Mouse (Mus musculus) frontal cortex, postnatal 36 days (tissue): ENCODE measurements around the gene Serpinb6a.

Source experiments
- DNase-seq, 2 experiments: peaks; one replicate each; pipeline ENCODE4 v3.0.0; 2022; ENCODE audit warnings: low spot score in 2 of 2

Gene Serpinb6a

DNA sequence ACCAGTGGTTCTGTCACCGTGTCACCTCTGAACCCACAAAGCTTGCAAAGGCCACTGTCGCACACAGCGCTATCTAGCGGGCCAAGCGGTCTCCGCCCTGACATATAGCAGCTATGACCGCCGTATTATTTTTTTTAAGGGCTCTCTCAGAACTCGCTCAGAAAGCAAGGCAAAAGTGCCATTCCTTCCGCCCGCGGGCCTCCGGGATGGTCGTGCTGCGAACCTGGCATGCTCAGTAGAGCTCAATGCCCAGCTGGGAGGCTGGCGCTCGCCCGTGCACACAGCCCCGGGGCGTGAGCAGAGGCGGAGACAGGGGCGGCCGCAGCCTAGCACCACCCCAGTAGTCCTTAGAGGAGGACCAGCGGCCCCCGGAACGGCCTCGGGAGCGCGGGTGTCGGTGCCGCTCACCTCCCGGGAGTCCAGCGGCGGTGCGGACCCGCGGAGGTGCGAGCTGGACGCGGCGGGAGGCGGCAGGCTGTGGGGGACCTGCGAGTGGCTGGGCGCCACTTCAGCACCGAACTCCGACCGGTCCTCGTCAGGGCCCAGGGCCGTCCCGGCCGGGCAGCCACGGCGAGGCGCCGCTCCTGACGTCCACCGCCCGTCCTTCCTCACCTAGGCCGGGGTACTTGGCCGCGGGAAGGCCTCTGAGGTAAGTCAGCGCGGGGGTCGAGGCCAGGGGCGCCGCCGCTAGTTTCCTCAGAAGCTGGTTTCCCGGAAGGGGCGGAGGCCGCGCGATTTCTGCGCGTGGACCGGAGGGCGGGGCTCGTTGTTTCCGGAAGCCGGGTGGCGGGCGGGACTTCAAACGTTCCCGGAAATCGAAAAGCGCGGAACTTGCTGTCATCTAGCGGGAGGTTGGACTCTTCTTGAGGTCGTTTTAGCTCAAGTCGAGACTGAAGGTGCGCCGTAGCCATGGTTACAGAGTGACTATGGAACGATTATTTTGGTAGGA, at the start of gene Serpinb6a, which contains the start of gene Ripk1:
Gene Serpinb6a (minus strand): TSS at position 737 of the 949 bp plus-strand sequence.
Gene Ripk1 (plus strand): TSS at position 306 of the 949 bp plus-strand sequence.
- peak; percentile 89 to 91 for DNase-seq

DNA sequence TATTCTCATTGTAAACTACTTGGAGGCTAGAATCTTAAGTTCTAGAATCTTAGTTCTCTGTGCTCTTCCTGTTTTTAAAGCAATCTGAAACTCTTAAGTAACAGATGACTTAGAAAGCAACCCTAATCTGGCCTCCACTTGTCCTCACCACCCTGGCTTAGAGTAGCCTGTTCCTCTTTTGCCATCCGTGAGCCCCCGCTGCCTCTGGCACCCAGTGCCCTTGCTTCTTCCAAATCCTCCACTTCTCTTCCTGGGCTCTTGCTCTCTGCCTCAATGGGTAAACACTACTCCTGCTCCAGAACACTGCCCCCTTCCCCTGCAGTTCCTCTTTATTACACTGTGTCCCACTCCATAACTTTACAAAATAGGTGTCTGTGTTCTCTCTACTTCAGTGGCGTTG, 49.1 kb upstream of the Serpinb6a start:
- no peak for DNase-seq

DNA sequence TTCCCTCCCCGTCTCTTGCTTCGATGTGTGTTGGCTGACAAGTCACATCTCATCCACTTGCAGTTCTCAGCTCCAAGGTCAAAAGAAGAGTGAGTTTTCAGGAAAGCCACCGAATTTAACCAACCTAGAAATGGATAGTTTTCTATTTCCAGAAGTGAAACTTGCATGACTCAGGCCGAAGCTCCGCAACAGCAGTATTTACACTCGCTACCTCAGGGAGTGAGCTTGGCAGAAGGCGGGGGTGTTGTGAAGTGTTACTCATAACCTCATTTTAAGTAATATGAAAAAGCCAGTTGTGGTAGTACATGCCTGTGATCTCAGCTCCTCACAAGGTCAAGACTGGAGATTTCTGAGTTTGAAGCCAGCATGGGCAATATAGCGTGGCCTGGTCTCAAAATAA, 47.9 kb upstream of the Serpinb6a start:
- peak; percentile 54 to 77 for DNase-seq

DNA sequence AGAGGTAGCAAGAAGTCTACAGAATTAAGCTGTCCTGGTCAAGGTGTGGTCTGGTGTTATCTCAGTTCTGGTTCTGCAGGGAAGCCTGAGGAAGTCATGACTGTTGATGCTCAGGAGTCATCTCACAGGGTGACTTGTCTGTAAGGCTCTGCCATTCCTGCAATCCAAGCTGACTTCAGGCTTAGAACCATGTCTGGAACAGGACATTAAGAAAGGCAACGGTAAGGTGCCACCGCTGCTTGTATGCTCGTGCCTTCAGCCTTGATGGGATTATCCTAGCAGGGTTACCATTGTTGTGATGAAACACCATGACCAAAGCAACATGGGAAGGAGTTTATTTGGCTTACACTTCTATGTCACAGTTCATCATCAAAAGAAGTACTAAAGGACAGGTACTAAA, 44.9 kb upstream of the Serpinb6a start:
- no peak for DNase-seq

DNA sequence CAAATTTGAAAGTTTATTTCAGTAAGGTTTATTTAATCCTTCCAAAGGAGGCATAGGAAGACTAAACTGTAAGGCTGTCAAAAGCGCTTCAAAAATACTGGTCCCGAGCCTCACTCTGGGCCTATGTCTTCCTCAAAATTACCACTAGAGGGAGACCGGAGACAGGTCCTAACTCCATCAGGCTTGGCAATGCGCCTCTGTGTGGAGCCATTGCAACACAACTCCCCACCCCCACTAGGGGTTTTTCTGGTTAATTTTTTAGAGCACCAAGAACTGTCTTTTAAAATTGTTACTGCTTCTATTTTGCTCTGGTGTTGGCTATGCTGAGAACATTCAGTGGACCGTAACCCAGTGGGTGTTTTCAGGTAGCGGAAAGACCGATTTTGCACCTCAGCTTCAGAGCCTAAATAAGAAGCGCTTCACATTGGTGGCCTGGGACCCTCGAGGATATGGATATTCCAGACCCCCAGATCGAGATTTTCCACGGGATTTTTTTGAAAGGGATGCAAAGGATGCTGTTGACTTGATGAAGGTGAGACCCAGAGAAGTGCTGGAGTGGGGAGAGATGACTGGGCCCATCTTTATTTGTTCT, 43.9 kb upstream of the Serpinb6a start:
- peak; percentile 62 to 89 for DNase-seq

DNA sequence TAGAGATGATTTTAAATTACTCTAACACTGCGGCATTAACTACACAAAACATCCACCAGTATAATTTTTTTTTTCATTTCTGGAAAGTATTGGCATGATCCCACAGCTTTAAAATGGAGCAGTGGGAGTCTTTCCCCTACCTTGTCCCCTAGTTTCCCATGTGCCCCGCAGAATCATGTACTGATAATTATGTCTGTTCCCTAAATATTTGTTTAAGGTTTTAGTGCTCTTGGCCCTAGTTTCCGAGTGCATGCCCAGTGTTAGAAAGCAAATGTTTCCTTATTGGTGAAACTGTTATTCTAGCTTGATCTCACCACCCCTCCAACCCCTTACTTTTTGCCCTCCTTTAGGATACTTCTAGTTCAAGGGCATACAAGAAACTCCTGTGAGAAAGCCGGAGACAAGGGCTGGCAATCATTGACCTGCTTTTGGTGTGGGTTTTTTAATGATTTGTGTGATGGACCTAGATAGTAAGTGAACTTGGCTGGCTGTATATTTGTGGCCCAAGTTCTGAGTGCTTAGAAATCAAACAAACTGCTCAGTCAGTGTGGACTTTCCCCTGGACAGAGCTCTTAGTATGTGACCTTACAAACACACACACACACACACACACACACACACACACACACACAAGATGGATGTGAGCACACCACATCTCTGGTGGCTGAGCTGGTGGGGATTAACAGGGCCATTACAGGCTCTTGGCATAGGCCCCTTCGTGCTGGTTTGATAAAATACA, 43.1 kb upstream of the Serpinb6a start:
- no peak for DNase-seq

DNA sequence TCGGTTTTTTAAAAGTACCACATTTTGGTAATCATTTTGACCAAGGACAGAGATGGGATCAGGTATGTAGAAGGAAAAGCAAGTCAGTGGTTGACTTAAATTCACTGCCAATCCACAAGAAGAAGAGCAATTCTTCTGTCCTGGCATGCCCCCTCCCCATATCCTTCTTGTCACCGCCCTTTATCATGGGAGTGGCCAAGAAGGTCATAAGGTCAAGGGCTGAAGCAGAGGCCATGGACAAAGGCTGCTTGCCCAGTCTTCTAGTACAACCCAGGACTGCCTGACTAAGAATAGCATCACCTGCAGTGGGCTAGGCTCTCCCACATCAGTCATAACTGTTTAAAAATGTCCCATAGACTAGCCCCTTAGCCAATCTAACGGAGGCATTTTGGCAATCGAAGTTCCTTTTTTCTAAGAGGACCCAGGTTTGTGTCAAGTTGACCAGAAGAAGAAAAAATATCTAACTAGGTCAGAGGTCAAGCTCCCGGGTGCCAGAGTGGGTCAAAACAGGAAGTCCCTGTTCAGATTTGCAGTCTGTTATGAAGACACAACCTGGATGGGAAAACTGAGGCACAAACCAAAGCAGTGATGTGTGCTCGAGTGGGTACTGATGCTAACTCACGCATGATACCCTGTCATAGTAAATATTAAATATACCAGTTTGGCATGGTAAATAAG, 41.3 kb upstream of the Serpinb6a start:
- no peak for DNase-seq

DNA sequence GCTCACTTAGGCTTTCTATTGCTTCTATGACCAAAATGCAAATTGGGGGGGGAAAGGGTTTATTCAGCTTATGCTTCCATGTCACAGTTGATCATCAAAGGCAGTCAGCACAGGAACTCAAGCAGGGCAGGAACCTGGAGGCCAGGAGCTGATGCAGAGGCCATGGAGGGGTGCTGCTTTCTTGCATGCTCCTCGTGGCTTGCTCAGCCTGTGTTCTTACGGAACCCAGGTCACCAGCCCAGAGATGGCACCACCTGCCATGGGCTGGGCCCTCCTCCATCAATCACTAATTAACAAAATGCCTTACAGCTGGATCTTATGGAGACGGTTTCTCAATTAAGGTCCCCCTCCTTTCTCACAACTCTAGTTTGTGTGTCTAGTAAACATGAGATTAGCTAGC, 37.5 kb upstream of the Serpinb6a start:
- no peak for DNase-seq

DNA sequence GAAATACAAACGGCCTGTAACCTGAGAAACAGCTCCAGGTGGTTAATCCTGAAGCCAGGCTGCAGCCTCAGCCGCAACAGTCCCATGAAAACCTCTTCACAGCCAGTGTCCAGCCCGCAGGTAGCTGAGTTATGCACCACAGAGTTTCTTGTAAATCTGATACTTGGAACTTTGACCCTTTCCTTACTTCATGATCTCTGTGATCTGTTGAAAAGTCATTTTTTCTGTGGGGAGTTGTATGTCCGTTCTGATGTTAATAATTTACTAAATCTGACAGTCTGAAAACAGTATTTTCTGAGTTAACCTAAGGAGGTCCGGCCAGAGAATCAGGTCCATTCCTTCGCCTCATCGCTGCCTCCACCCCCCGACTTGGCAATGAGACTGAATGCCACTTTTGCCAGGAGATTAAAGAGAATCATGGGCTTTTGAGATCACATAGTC, 36.3 kb upstream of the Serpinb6a start:
- DNase-seq, result no peak

DNA sequence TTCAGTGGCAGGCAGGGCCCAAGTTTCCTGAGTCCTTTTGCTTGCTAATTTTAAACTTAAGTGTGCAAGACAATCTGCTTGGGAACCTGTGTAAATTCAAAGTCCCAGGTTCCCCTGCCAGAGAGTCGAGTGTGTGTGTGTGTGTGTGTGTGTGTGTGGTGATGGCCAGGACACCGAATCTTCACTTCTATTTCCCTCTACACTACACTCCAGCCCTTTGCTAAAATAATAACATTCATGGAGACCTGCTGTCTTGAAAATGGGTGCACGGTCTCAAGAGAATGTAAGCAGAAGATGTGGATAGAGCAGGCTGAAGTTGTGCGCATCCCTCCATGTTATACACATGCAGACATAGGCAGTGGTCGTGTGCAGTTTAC, 35.5 kb upstream of the Serpinb6a start:
- DNase-seq, result no peak

DNA sequence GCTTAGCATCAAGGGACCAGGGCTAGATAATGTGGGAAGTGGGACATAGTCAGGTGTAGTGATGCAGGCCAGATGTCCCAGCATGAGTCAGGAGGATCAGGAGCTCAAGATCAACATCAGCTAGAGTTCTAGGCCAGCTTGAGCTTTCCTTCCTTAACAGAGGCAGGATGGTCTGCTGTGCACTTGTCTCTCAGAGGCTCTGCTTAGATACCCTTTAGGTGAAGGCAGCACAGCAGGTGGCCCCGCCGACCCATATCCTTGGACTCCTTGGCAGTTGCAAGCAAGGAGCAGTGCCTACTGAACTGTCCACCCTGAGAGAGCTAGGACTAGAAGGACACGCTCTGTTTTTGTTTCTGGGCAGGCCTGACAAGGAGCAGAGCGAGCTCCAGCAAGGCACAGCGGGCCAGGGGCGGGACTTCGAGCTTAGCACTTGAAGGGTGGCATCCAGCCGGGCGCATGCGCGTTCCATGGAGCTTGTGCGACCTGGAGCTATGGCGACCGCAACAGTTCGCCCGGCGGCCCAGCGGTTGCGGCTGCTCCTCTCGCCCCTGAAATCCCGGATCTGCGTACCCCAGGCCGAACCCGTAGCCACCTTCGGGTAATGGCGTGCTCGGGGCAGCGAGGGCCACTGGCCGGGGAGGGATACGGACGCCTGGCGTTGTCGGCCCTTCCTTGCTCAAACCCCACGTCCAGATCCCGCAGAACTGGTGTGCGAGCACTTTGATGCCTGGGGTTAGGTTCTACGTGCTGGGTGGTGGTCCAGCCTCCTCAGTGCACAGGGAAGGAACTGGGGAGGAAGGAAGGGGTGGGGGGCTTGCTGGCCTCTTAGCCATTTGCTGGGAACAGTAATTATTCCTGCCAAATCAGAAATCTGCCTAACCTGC, 34.8 kb upstream of the Serpinb6a start, which contains the start of gene Bphl:
Gene Bphl (plus strand): TSS at position 426 of the 884 bp plus-strand sequence.
- DNase-seq, result peak; percentile 94

DNA sequence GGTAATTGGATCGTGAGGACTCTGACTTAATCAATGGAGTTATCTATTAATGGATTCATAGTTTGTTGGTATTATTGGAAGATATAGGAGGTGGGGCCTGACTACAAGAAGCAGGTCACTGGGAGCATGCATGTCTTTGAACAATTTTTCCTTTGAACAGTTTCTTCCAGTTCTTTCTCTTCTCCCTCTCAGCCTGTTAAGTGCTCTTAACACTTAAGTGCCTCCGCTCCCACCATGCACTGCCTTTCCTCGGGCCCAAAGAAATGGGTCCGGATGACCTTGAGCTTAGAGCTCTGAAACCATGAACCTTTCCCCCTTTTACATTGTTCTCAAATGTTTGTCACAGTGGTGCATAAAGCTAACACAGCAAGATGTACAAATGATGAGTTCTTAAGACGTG, 34.1 kb upstream of the Serpinb6a start:
- no peak for DNase-seq

DNA sequence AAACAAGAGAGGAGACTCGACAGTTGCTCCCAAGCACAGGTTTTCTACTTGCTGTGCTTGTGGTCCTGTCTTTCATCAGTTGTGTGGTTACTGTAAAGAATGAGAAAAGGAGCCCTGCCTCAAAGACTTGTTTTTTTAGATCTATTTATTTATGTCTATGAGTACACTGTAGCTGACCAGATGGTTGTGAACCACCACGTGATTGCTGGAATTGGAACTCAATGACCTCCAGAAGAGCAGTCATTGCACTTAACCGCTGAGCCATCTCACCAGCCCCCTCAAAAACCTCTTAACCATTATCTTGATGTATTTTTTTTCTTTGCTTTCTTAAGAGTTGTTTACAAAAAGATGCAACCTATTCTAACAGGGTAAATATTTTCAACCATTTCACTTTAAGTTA, 32.8 kb upstream of the Serpinb6a start:
- DNase-seq, result no peak

DNA sequence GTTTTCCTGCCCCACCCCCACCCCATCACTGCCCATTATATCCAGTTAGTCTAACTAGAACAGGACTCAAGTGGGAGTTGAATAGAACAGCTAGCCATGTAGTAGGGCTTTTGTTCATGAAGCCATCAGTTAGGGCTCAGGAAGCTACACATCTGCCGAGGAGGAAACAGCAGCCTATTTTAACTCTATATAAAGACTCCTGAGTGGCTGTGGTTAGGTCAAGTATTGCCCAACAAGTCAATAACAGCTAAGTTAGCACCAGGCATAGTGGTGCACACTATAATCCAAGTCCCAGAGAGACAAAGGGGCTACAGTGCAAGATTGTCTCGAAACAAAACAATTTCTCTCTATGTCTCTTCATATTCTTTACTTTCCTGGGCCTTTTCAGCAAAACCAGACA, 29.4 kb upstream of the Serpinb6a start:
- DNase-seq, result no peak

DNA sequence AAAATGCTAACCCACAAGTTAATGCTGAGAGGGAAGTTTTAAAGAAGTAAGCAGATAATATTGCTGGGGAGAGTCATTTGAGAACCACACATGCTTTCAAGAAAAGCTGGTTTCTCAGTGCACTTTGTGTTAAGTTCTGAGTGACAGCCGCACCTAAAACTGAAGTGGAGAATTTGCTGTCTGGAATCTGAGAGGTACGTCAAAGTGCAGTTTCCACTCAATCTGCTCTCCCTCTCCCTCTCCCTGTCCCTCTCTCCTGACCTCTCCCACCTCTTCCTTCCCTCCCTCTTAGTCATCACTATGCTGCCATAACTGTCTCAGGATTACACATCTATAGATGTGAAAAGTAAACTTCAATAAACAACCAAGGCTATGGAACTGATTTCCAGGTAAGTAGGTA, 19.4 kb upstream of the Serpinb6a start:
- no peak for DNase-seq

DNA sequence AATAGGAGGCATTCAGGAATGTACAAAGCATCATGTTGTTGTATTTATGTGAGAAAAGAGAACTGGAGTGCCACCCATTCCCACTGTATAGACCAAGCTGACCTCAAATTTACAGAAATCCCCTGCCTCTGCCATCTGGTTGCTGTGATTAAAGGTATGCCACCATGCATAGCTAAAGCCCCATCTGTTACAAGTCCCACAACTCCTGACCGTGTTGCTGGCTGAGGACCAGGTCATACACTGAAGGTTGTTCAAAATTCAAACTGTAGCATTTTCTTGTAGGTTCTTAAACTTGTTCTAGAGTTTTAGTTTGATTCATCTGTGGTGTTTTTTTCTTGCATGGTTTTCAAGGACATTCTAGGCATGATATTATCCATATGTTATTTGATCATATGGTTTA, 15.9 kb upstream of the Serpinb6a start:
- DNase-seq, result no peak

DNA sequence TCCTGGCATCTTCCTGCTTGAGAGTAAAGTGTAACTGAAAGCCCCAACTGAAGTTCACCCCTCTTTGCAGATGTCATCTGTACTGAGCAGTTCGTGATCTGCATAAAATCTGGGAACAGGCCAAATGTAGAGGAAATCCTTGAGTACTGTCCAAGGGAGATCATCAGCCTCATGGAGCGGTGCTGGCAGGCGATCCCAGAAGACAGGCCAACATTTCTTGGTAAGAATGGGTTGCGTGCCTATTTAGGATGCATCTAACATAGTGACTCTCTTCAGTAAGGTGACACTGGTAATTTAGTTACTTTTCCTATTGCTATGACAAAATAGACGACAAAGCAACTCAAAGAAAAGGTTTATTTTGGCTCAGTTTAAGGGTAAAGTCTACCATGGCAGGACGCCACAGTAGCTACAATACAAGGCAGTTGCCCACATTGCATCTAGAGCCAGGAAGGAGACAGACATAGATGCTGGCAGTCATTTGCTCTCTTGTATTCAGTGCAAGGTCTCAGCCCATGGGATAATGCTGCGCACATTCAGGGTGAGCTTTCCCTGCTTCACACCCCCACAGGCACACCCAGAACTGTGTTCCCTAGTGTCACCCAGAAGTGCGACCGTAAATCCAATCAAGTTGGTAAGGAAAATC, 14.5 kb upstream of the Serpinb6a start:
- no peak for DNase-seq

DNA sequence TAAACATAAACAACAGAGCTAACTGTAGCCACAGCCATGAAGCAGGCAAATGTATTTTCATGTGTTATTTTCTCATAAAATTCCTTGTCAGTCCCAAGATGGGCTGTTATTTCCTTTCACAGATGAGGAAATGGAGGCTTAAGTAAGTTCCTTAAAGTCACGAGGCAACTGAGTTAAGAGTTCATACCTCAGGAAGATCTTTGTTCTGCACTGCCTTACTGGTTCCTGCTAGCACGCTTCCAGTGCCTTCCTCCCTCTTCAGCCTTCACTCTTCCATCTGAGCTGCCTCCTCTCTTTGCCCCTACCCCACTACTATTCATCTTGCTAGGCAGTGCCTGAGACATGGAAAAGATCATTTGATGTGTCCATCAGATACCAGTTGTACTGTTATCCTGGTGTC, 4.6 kb upstream of the Serpinb6a start:
- no peak for DNase-seq

DNA sequence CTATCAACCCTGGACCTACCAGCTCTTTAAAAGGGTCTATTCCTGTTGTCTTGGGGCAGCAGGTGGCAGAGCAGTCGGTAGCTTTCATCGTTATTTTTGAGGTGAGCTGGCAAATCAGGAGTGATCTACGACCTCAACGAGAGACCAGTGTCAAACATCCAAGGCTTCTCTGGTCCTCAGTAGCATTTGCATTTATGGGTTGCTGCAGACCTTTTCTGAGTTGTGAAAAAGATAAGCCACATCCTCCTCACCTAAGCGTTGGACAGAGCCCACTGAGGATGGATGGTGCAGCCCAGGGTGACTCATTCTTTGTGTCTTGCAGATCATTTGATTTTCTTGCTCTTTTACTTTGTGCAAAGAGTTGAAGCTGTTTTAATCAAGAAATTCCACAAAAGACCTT, 464 bp upstream of the Serpinb6a start:
- peak in 1 of 2 experiments; percentile 4 for DNase-seq

DNA sequence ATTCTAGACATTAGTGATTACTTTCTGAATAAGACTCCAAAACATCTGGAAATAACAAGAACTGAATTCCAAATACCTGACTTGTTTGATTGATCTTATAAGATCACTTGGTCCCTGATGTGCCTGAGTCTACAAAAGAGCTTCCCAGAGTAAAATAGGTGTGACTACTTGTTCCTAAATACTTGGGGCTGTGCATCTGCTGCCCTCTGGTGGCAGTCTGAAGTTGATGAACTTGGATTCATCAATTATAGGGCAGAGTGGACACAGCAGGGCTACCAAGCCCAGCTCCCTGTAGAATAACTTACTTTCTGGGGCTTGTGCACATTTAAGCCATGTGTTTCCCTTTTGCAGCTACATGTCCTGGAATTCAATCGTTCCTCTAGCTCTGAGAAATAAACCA, 7.4 kb downstream of the Serpinb6a start:
- peak; percentile 57 to 71 for DNase-seq
